ENCODE assay signal across 10 mouse cellular contexts in genomic region chr8:90347581-90348177, GRCm38 (mm10). TPM values are rescaled to one million over a fixed set of nuclear protein-coding genes. Genes with fewer than 3 reads are reported as not detected.
DNase-seq lines count a peak whose midpoint lies in the region; ATAC-seq and TF ChIP-seq lines count a peak whose summit lies in the region.
"Had no signal": no experiment of that assay in that cellular context is flagged by ENCODE, and none has a peak within 500 bp of the region (broad histone marks: within the 10 kb centered on the region; RNA-seq: fewer than 3 reads in every experiment).

No protein-coding gene starts in this region.

- H3K9ac ChIP-seq in hindbrain, postnatal 0 days (replicated peaks; ENCODE audit: low read length): peak overlapping the region; percentile 90
- H3K9ac ChIP-seq in lung, embryonic 14.5 days: peak overlapping the region; percentile 79

- H3K36me3 ChIP-seq in testis, adult 2 months (ENCODE audit: control insufficient read depth, insufficient read depth, low read length): no peaks in the 10 kb centered on the region
- H3K36me3 ChIP-seq in hindbrain, postnatal 0 days (ENCODE audit: insufficient read depth, low read length): no peaks in the 10 kb centered on the region
- H3K36me3 ChIP-seq in lung, embryonic 14.5 days (ENCODE audit: insufficient read depth): no peaks in the 10 kb centered on the region

- no peak overlapping the region for H3K27ac ChIP-seq in cerebellum, adult 2 months (ENCODE audit: insufficient read depth, low read length)
- no peak overlapping the region for H3K27ac ChIP-seq in testis, adult 2 months (ENCODE audit: control insufficient read depth, insufficient read depth, low read depth, low read length)
- peak overlapping the region; percentile 92 for H3K27ac ChIP-seq in hindbrain, postnatal 0 days
- peak overlapping the region; percentile 77 for H3K27ac ChIP-seq in lung, embryonic 14.5 days (ENCODE audit: low read depth)

- H3K4me1 ChIP-seq in cerebellum, adult 2 months (ENCODE audit: control insufficient read depth, insufficient read depth, low read length): 0 out of 2 replicates have a peak, but pooled peaks cover 4% of the 10 kb centered on the region
- peaks cover 9% of the 10 kb centered on the region for H3K4me1 ChIP-seq in testis, adult 2 months (ENCODE audit: control insufficient read depth, insufficient read depth, low read length)
- no peaks in the 10 kb centered on the region for H3K4me1 ChIP-seq in hindbrain, postnatal 0 days (ENCODE audit: insufficient read depth, low read length)
- peaks cover 7% of the 10 kb centered on the region; the same call in 1 of the 2 replicates for H3K4me1 ChIP-seq in lung, embryonic 14.5 days (ENCODE audit: insufficient read depth)

- H3K4me3 ChIP-seq in cerebellum, adult 2 months (replicated peaks; ENCODE audit: insufficient read depth, low read depth, low read length): peak overlapping the region; percentile 34
- H3K4me3 ChIP-seq in testis, adult 2 months (ENCODE audit: control insufficient read depth, low read depth, low read length): peak overlapping the region; percentile 66
- H3K4me3 ChIP-seq in hindbrain, postnatal 0 days (ENCODE audit: low read length): peak overlapping the region; percentile 79
- peak overlapping the region; percentile 65 for H3K4me3 ChIP-seq in lung, embryonic 14.5 days (ENCODE audit: low read depth, low read length)
- H3K4me3 ChIP-seq: erythroblast, embryonic 14.5 days had no signal

- peak; percentile 71 for ATAC-seq in hindbrain, postnatal 0 days
- peak; percentile 59 for ATAC-seq in lung, embryonic 14.5 days (ENCODE audit: insufficient read depth)

- 2% methylated on average over 66 of the region's 66 CpGs for WGBS in cerebellum, adult 2 months
- WGBS in hindbrain, postnatal 0 days: under 1% methylated on average over 47 of the region's 66 CpGs
- WGBS in lung, embryonic 14.5 days: under 1% methylated on average over 36 of the region's 66 CpGs

- peaks cover 9% of the 10 kb centered on the region; the same call in 1 of the 2 replicates for H3K27me3 ChIP-seq in cerebellum, adult 2 months (ENCODE audit: control insufficient read depth, insufficient read depth, low read length)
- H3K27me3 ChIP-seq in testis, adult 2 months (ENCODE audit: control insufficient read depth, insufficient read depth, low read length): peaks cover 2% of the 10 kb centered on the region
- H3K27me3 ChIP-seq in hindbrain, postnatal 0 days (ENCODE audit: insufficient read depth, low read length): no peaks in the 10 kb centered on the region
- H3K27me3 ChIP-seq in lung, embryonic 14.5 days (ENCODE audit: insufficient read depth, low read length): 0 out of 2 replicates have a peak, but pooled peaks cover 4% of the 10 kb centered on the region

- no peak for TF ChIP-seq POLR2A in cerebellum, adult 2 months (IDR thresholded peaks at IDR 0.05; ENCODE audit: borderline replicate concordance, insufficient read depth, low read length)
- TF ChIP-seq POLR2A in testis, adult 2 months (IDR thresholded peaks at IDR 0.05; ENCODE audit: control insufficient read depth, low read depth, low read length): no peak

- H3K9me3 ChIP-seq in hindbrain, postnatal 0 days (ENCODE audit: low read length): no peaks in the 10 kb centered on the region
- H3K9me3 ChIP-seq in lung, embryonic 14.5 days (ENCODE audit: low read depth, low read length): no peaks in the 10 kb centered on the region

- no peak for TF ChIP-seq CTCF in cerebellum, adult 2 months (IDR thresholded peaks at IDR 0.05; ENCODE audit: borderline replicate concordance, insufficient read depth, low read depth, low read length)
- no peak for TF ChIP-seq CTCF in testis, adult 2 months (IDR thresholded peaks at IDR 0.05; ENCODE audit: control insufficient read depth, insufficient read depth, insufficient replicate concordance, low read depth, low read length)
- peak; percentile 5; the same call in 1 of the 2 replicates for TF ChIP-seq CTCF in hindbrain, postnatal 0 days (IDR thresholded peaks at IDR 0.05; ENCODE audit: low read depth)
- TF ChIP-seq CTCF in lung, embryonic 14.5 days (IDR thresholded peaks at IDR 0.05; ENCODE audit: low read depth): no peak

- peak overlapping the region; percentile 75 for H3K4me2 ChIP-seq in hindbrain, postnatal 0 days (ENCODE audit: low read depth, low read length)
- peak overlapping the region; percentile 82 for H3K4me2 ChIP-seq in lung, embryonic 14.5 days

- DNase-seq in cerebellum, adult 2 months: no peak
- DNase-seq in cerebellum, adult 8-10 months: no peak
- DNase-seq in testis, postnatal 14 days (ENCODE audit: low spot score): no peak
- DNase-seq in hindbrain, postnatal 0 days (ENCODE audit: low spot score): peak; percentile 70
- no peak for DNase-seq in lung, embryonic 14.5 days
- DNase-seq in right cerebral cortex, postnatal 4 days: peak; percentile 54
- DNase-seq in layer of hippocampus, adult 9-10 months (ENCODE audit: low spot score): no peak

RNA-seq across cellular contexts. Expression of gene Tox3, which starts 0.5 kb away (rescaled TPM):
- polyA plus RNA-seq in cerebellum, adult 2 months (2012; rRNA removed): 2.2 and 2.9 TPM in 2 replicates
- 2.0 and 3.1 TPM in 2 replicates for polyA plus RNA-seq in testis, adult 2 months (2012; rRNA removed)
- total RNA-seq in hindbrain, postnatal 0 days (2014; rRNA removed): 31.4 and 33.1 TPM in 2 replicates
- polyA plus RNA-seq in hindbrain, postnatal 0 days (2015; fragmentation: Nextera tagmentation; extraction: Ambion mirVana): 21.2 and 22.2 TPM in 2 replicates
- 7.6 and 8.2 TPM in 2 replicates for polyA plus RNA-seq in lung, embryonic 14.5 days (2014; fragmentation: Nextera tagmentation; extraction: Ambion mirVana)
- polyA plus RNA-seq: C2C12; erythroblast, embryonic 14.5 days had no signal

Comparison
In these comparisons a context has a peak if more than half of its experiments do, and no peak if none do; other contexts are left out.
1. DNase-seq: peak in hindbrain, postnatal 0 days (single experiment) and right cerebral cortex, postnatal 4 days (single experiment); none in cerebellum, adult 2 months (0 of 2), cerebellum, adult 8-10 months (single experiment), testis, postnatal 14 days (single experiment), lung, embryonic 14.5 days (single experiment) and layer of hippocampus, adult 9-10 months (single experiment).
2. H3K27ac ChIP-seq: peak in hindbrain, postnatal 0 days (single experiment) and lung, embryonic 14.5 days (single experiment); none in cerebellum, adult 2 months (single experiment) and testis, adult 2 months (single experiment).
3. Peak in every context shown above with its lines, with median percentiles within 50 percentile points of each other: H3K4me3 ChIP-seq.